Mouse (Mus musculus): ENCODE data around the gene Rap1gap. TPM values are rescaled to one million over a fixed set of nuclear protein-coding genes. Genes with fewer than 3 reads are reported as not detected.
A peak's percentile ranks its signal among the peaks of the same experiment; 100 is the strongest.

Gene Rap1gap
- polyA plus RNA-seq, 1 experiment from 2014 or later, result 12.5 TPM

DNA sequence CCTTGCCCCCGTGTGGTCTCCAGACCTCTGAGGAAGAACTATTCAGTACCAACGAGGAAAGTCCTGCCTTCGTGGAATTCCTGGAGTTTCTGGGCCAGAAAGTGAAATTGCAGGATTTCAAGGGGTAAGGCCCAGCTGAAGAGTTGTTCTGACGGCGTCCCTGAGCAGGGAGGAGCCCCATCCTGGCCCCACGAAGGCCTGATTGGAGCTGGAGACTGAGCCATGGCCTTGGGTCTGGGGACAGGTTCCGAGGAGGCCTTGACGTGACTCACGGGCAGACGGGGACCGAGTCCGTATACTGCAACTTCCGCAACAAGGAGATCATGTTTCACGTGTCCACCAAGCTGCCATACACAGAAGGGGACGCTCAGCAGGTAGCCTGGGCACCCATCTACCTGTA, 53.1 kb downstream of the Rap1gap start:
- Histone ChIP-seq H3K27ac (no peak overlapping the region), H3K4me2 (no peak overlapping the region), H3K27me3 (peaks cover 19% of the 10 kb centered on the region), H3K4me3 (replicated peaks) (no peak overlapping the region), H3K9ac (no peak overlapping the region), H3K4me1 (peaks cover 19% of the 10 kb centered on the region), H3K9me3 (replicated peaks) (no peaks in the 10 kb centered on the region), H3K36me3 (no peaks in the 10 kb centered on the region)
- WGBS, result 53% methylated on average over 15 of the region's 15 CpGs
- ATAC-seq (replicated peaks; ENCODE audit: low FRiP score), result no peak

DNA sequence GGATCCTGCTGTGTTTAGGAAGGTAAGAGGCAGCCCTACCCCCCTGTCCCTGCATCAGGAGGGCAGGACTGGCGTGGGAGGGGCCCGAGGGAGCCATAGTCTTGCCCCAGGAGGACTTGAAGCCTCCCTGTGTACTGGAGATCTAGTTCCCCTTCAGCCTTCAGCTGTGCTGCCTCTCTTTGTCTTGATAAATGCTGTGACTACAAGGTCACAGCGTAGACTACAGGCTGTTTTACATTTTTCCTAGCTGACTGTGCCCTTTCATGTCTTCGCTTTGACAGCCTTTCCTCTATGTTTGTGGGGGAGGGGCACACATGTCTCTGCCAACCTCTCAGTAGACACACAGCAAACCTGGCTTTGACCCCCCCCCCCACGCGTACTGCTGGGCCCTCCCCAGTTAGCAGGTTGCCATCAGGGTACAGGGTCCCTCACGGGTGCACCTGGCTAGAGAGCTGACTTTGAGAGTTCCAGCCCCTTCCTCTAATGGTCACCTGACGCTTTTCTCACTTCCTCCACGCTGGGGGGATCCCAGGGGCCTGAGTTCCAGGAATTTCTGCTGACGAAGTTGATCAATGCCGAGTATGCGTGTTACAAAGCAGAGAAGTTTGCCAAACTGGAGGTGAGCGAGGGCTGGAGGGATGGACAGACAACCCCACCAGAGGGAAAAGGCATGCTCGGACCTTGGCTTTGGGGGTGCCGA, 55.0 kb downstream of the Rap1gap start:
- 0 out of 2 replicates have a peak overlapping the region, but pooled peaks have one; percentile 5 for H3K4me2 ChIP-seq
- H3K27me3 ChIP-seq, result peaks cover 37% of the 10 kb centered on the region
- H3K36me3 ChIP-seq, result no peaks in the 10 kb centered on the region
- peaks cover 25% of the 10 kb centered on the region for H3K4me1 ChIP-seq
- no peaks in the 10 kb centered on the region for H3K9me3 ChIP-seq (replicated peaks)
- H3K27ac ChIP-seq, result 0 out of 2 replicates have a peak overlapping the region, but pooled peaks have one; percentile 23
- WGBS, result 38% methylated on average over 15 of the region's 15 CpGs
- H3K4me3 ChIP-seq (replicated peaks), result no peak overlapping the region
- no peak overlapping the region for H3K9ac ChIP-seq
- ATAC-seq (replicated peaks; ENCODE audit: low FRiP score), result no peak

DNA sequence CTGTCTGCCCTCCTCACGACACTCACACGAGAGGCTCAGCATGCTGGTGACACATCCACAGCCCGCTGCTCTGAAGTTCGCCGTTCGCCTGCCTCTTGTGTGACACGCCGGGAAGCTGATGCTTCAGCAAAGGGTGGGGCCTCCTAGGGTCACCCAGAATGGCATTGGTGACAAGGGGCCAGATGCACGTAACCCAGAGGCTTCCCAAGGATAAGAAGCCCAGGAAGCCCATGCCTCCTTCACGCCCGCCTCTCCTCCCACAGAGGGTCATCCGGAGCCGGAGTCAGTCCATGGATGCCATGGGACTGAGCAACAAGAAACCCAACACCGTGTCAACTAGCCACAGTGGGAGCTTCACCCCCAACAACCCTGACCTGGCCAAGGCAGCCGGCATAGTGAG, 57.0 kb downstream of the Rap1gap start:
- no peak overlapping the region for H3K27ac ChIP-seq
- ATAC-seq (replicated peaks; ENCODE audit: low FRiP score), result no peak
- peaks cover 27% of the 10 kb centered on the region for H3K4me1 ChIP-seq
- no peak overlapping the region for H3K4me3 ChIP-seq (replicated peaks)
- no peaks in the 10 kb centered on the region for H3K9me3 ChIP-seq (replicated peaks)
- H3K27me3 ChIP-seq, result peaks cover 39% of the 10 kb centered on the region
- 55% methylated on average over 15 of the region's 15 CpGs for WGBS
- no peaks in the 10 kb centered on the region for H3K36me3 ChIP-seq
- H3K4me2 ChIP-seq, result no peak overlapping the region
- no peak overlapping the region for H3K9ac ChIP-seq

DNA sequence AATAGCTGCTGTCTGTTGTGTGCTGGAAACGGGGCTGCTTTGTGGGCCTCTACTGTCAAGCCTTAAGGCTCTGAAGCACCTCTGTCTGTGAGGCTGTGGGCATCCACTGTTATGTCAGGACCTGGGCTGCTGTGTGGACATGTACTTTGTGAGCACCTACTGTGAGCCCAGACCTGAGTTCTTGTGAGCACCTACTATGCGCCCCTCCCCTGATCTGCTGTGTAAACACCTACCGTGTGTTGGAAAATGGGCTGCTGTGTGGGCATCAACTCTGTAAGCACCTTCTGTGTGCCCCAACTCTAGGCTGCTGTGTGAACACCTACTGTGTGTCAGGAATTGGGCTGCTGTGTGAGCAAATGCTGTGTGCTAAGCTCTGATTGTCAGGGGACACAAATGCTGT, 57.7 kb downstream of the Rap1gap start:
- H3K4me1 ChIP-seq, result peaks cover 29% of the 10 kb centered on the region
- no peaks in the 10 kb centered on the region for H3K36me3 ChIP-seq
- H3K9me3 ChIP-seq (replicated peaks), result no peaks in the 10 kb centered on the region
- no peak overlapping the region for H3K9ac ChIP-seq
- 92% methylated on average over 3 of the region's 3 CpGs for WGBS
- ATAC-seq (replicated peaks; ENCODE audit: low FRiP score), result no peak
- no peak overlapping the region for H3K27ac ChIP-seq
- H3K27me3 ChIP-seq, result peaks cover 39% of the 10 kb centered on the region
- no peak overlapping the region for H3K4me2 ChIP-seq
- no peak overlapping the region for H3K4me3 ChIP-seq (replicated peaks)

DNA sequence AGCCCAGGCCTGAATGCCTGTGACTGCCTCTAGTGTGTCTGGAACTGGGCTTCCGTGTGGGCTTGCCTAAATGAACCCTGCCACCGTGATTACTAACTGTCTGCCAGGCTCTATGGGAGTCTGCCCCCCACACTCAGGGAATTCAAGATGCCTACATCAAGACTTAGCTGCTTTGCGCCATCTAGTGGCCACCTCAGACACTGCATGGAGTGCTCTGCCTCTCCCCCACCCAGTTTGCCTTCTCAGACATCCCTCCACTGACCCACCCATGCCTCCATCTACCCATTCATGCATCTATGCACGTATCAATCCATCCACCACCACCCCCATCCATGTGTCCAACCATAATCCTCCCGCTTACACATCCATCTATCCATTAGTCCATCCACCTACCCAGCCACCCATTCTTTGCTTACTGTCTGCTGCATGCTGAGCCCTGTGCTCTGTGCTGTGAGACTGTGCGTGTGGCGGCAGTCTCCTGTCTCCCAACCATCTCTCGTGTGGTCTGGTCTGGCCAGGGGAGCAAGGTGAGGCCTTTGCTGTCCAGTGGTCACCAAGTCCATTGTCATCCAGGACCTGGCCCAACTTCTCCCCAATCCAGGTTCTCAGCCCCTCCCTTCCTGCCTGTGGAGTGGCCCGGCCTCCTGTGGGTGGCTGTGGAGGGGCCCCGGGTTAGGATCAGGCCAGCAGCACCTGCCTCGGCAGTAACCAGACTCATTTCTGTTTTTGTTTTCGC, 58.3 kb downstream of the Rap1gap start:
- Histone ChIP-seq H3K4me2 (peak overlapping the region; percentile 46), H3K36me3 (no peaks in the 10 kb centered on the region), H3K27me3 (peaks cover 40% of the 10 kb centered on the region), H3K9ac (no peak overlapping the region), H3K4me3 (replicated peaks) (no peak overlapping the region), H3K27ac (no peak overlapping the region), H3K9me3 (replicated peaks) (no peaks in the 10 kb centered on the region), H3K4me1 (peaks cover 35% of the 10 kb centered on the region)
- ATAC-seq (replicated peaks; ENCODE audit: low FRiP score), result no peak
- WGBS, result 29% methylated on average over 12 of the region's 12 CpGs

DNA sequence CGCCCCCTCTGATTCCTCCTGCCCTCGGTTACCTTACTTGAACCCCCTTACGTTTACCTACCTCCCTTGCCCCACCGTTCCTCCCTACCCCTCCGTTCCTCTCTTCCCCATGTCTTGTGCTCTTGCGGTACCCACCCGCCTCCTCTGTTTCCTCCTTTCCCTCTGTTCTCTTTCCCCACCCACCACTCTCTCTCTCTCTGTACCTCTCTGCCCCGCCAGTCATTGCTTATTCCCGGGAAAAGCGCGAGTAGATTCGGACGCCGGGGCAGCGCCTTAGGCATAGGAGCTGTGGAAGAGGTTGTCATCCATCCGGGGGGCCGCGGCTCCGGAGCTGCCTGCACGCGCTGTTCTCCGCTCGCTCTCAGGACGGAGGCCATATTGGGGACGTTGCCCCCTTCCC, 59.0 kb downstream of the Rap1gap start:
- WGBS, result 48% methylated on average over 25 of the region's 25 CpGs
- no peak overlapping the region for H3K27ac ChIP-seq
- peaks cover 42% of the 10 kb centered on the region for H3K27me3 ChIP-seq
- peak overlapping the region; percentile 46 for H3K4me2 ChIP-seq
- H3K36me3 ChIP-seq, result no peaks in the 10 kb centered on the region
- no peak for ATAC-seq (replicated peaks; ENCODE audit: low FRiP score)
- peaks cover 42% of the 10 kb centered on the region for H3K4me1 ChIP-seq
- peak overlapping the region; percentile 17 for H3K4me3 ChIP-seq (replicated peaks)
- H3K9ac ChIP-seq, result no peak overlapping the region
- H3K9me3 ChIP-seq (replicated peaks), result no peaks in the 10 kb centered on the region

DNA sequence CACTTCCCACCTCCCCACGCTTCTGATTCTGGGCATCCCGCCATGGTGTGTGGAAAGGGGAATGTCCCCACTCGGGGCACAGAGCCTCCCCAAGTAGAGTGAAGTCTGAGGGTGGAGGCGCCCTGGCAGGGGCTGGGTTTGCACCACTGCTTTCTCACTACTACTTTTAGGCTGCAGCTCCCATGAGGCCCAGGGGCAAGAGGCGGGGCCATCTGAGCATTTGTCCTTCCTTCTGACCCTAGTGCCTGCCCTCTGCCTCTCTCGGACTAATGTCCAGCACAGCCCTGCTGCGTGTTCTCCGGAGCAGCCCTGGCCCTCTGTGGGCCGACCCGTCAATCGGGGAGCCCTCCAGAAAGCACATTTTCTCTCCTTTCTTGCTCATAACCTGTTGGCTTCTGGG, 59.7 kb downstream of the Rap1gap start:
- no peaks in the 10 kb centered on the region for H3K36me3 ChIP-seq
- no peak overlapping the region for H3K9ac ChIP-seq
- no peak for ATAC-seq (replicated peaks; ENCODE audit: low FRiP score)
- H3K4me3 ChIP-seq (replicated peaks), result no peak overlapping the region
- H3K4me2 ChIP-seq, result peak overlapping the region; percentile 46
- H3K9me3 ChIP-seq (replicated peaks), result no peaks in the 10 kb centered on the region
- 47% methylated on average over 11 of the region's 11 CpGs for WGBS
- H3K27ac ChIP-seq, result no peak overlapping the region
- H3K27me3 ChIP-seq, result peaks cover 44% of the 10 kb centered on the region
- H3K4me1 ChIP-seq, result peaks cover 43% of the 10 kb centered on the region

DNA sequence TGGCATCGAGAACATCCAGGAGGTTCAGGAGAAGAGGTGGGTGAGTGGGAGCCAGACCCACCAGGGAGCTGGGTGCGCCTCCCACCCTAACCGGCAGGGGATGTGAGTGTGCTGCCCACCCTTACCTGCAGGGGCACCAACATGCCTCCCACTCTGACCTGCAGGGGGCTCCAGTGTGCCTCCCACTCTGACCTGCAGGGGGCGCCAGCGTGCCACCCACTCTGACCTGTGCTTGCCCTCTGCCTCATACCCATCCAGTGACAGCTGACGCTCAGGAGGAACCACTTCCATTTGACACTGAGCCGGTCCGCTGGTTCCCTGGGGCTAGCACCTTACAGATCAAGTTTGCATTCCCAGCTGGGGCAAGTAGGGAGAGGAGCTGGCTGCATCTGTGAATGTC, 60.2 kb downstream of the Rap1gap start:
- no peak overlapping the region for H3K4me3 ChIP-seq (replicated peaks)
- H3K4me1 ChIP-seq, result peaks cover 40% of the 10 kb centered on the region
- H3K27me3 ChIP-seq, result peaks cover 50% of the 10 kb centered on the region
- no peaks in the 10 kb centered on the region for H3K36me3 ChIP-seq
- no peak overlapping the region for H3K9ac ChIP-seq
- 49% methylated on average over 8 of the region's 8 CpGs for WGBS
- no peak overlapping the region for H3K27ac ChIP-seq
- ATAC-seq (replicated peaks; ENCODE audit: low FRiP score), result no peak
- H3K9me3 ChIP-seq (replicated peaks), result no peaks in the 10 kb centered on the region
- no peak overlapping the region for H3K4me2 ChIP-seq

DNA sequence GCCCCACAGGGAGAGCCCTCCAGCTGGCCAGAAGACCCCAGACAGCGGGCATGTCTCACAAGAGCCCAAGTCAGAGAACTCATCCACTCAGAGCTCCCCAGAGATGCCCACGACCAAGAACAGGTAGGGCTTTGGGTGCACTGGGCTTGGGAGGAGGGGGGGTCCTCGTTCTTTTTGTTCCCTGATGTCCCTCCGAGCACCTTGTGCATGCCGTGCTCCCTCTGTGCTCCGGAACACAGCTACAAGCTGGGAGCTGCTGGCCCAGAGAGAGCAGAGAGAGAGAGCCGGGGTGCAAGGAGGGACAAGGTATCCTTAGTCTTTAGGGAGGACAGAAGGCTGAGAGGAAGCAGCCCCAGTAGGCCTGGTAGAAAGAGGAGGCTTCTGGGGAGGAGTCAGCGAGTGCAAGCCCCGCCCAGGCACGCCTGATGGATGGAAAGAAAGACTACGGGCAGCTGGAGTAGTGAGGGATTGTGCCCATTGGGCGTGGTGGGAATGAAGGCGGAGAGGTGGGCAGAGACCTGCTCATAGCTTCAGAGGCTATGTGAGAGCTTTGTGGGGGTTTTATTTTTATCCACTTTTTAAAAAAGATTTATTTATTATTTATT, 61.1 kb downstream of the Rap1gap start:
- Histone ChIP-seq H3K4me3 (replicated peaks) (no peak overlapping the region), H3K9me3 (replicated peaks) (no peaks in the 10 kb centered on the region), H3K9ac (no peak overlapping the region), H3K36me3 (no peaks in the 10 kb centered on the region), H3K27ac (no peak overlapping the region), H3K4me2 (no peak overlapping the region), H3K4me1 (peaks cover 40% of the 10 kb centered on the region), H3K27me3 (peaks cover 54% of the 10 kb centered on the region)
- ATAC-seq (replicated peaks; ENCODE audit: low FRiP score), result no peak
- WGBS, result 76% methylated on average over 13 of the region's 13 CpGs

DNA sequence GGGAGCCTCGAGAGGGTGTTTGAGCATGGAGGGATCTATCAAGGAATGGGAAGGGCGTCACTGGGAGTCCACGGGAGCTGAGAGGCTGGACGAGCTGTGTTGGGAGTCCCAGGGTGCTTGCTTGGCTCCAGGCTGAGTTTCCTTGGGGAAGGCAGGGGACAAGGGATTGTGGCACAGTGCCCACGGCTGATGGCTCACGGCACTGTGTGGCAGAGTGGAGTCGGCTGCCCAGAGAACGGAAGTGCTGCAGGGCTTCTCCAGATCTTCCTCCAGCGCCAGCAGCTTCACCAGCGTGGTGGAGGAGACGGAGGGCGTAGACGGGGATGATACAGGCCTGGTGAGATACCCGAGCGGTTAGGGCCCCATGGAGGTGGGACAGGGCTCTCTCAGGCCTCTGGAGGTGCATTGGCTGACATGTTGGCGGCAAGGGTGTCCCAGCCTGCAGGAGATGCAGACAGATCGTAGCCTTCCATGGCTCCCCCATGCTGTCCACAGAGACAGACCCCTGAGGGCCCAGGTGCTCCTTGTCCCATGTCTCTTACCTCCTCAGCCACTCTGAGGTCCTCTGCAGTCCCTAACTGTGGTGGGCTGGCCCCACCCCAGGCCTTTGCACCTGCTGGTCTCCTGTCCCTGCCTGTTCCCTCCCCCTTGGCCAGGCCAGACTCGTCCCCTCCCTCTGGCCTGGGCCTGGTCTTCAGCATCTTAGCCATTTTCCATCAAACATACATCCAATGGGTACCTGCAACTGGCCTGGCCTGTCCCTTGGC, 62.4 kb downstream of the Rap1gap start:
- WGBS, result 79% methylated on average over 18 of the region's 18 CpGs
- H3K4me2 ChIP-seq, result no peak overlapping the region
- H3K4me3 ChIP-seq (replicated peaks), result no peak overlapping the region
- peaks cover 57% of the 10 kb centered on the region for H3K27me3 ChIP-seq
- H3K4me1 ChIP-seq, result peaks cover 40% of the 10 kb centered on the region
- H3K9me3 ChIP-seq (replicated peaks), result no peaks in the 10 kb centered on the region
- H3K27ac ChIP-seq, result no peak overlapping the region
- H3K36me3 ChIP-seq, result no peaks in the 10 kb centered on the region
- H3K9ac ChIP-seq, result no peak overlapping the region
- ATAC-seq (replicated peaks; ENCODE audit: low FRiP score), result no peak

DNA sequence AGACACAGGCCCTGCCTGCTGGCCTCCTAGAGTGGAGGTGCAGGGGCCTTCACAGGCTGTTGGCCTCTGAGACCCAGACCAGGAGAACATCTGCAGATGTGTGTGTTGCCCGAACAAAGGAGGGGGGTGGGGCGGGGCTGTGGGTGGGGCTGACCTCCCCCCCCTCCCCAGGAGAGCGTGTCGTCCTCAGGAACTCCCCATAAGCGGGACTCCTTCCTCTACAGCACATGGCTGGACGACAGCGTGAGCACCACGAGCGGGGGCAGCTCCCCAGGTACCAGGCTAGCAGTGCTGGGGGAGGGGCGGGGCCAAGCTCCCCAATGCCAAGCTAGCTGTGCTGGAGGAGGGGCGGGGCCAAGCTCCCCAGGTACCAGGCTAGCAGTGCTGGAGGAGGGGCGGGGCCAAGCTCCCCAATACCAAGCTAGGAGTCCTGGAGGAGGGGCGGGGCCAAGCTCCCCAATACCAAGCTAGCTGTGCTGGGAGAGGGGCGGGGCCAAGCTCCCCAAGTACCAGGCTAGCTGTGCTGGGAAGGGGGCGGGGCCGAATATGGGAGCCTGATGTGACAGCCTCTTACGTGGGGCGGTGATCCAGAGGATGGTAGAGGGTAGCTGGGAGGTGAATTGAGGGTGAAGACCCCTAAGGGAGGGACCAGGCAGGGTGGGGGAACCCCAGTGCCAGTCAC, 63.1 kb downstream of the Rap1gap start:
- H3K27ac ChIP-seq, result no peak overlapping the region
- peak overlapping the region; percentile 27; the same call in 1 of the 2 replicates for H3K4me2 ChIP-seq
- 5% methylated on average over 18 of the region's 18 CpGs for WGBS
- peaks cover 40% of the 10 kb centered on the region for H3K4me1 ChIP-seq
- 0 out of 2 replicates have a peak, but pooled peaks have one; percentile 10 for ATAC-seq (replicated peaks; ENCODE audit: low FRiP score)
- H3K27me3 ChIP-seq, result peaks cover 59% of the 10 kb centered on the region
- no peak overlapping the region for H3K9ac ChIP-seq
- H3K9me3 ChIP-seq (replicated peaks), result no peaks in the 10 kb centered on the region
- H3K4me3 ChIP-seq (replicated peaks), result no peak overlapping the region
- no peaks in the 10 kb centered on the region for H3K36me3 ChIP-seq

Data from kidney, embryonic 15.5 days (tissue).